Mouse (Mus musculus): ENCODE results near the gene Slc8b1.

Slc8b1 gene

DNA sequence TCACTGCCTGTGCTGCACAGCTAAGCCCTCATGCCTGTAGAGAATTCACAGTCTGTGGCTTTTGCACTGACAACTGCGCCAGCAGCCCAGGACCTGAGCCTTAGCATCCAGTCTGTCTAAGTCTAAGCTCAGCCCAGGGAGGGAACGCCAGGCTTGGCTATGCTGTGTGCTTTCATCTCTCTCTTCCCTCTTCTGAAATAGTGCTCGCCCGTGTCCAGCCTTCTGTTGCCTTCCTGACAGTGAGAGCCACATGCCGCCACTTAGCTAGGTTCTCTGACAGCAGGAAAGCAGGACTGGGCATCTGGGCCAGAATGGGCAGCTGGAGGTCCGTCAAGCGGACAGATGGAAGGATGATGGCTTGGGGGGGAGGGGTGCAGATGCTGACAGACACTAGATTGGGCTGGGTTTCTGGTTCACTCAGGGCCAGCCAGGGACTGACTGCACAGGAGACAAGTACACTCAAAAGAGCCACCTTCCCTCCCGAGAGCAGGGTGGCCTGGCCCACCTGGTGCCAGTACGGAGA, 17.0 kb upstream of the Slc8b1 start:
- in situ Hi-C loops (cut with MboI; ENCODE audit: unreplicated experiment in 2 of 2): loop anchor here in 1 of 2 experiments (25.0 kb wide), 1 partner anchor 243 kb away; the partner anchor contains the start of gene Oas2

DNA sequence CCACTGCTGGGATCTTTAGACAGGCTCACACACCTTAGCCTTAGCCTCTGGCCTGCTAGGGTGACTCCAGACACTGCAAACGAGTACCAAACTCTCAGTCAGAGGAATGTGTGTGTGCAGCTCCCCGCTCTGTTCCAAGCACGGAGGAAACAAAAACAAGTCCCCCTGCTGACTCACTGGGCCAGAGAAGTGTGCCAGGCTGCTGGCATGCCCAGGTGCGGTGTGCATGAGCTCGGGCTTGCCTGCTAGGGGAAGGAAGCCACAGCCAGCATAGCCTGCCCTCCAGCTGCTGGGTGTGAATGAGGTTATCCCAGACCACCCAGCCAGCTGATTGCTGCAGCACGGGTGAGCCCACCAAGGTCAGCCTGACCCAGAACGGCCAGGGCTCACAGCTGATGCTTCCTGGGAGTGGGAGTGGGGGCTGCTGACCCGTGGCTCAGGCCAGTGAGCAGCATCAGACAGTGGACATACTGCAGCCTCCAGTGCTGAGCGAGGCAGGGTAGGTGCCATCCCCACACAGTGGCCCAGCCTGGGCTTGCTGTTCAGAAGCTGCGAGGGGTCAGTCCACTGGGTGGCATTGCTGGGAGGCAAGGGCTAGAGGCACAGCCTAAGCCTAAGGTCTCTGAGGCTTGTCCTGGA, 15.8 kb upstream of the Slc8b1 start:
- in situ Hi-C loops (cut with MboI; ENCODE audit: unreplicated experiment in 2 of 2): loop anchor here in 1 of 2 experiments (25.0 kb wide), 1 partner anchor 242 kb away; the partner anchor contains the start of gene Oas2

DNA sequence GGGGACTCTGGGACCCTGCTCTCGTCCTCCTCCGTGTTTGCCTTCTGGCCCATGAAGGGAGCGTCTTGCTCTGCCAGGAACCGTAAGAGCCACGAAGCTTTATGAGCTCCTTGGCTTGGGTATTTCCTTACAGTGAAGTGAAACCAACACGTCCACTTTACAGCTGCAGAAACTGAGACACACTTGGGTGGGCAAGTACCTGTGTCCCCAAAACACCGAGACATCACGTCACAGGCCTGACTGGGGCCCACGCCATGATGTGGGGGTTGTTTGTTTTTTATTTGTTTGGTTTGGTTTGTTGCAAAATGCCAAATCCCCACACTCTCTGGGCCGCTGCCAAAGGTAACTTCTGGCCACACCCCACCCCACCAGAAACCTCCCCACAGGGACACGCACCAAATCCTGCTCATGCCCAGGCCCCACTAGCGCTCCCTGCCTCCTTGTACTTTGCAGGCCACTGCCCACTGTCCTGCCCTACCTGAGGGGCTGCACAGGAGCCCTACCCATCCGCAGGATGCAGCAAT, 15.2 kb upstream of the Slc8b1 start:
- in situ Hi-C loops (cut with MboI; ENCODE audit: unreplicated experiment in 2 of 2): loop anchor here in 1 of 2 experiments (25.0 kb wide), 1 partner anchor 242 kb away; the partner anchor contains the start of gene Oas2

DNA sequence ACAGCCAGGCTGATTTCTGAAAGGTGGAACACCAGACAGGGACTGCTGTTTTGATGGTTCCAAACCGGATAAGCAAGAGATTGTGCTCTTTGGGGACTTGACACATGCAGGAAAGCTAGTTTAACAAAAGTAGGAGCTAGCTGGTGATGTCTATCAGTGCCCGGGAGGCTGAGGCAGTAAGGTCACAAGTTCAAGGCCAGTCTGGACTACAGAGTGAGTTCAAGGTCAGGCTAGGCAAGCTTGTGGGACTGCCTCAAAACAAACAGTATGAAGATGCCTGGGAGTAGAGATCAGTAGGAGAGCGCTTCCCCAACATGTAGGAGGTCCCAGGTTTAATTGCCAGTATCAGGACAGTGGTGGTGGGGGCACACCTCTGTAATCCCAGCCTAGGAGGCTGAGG, 13.9 kb upstream of the Slc8b1 start:
- in situ Hi-C loops (cut with MboI; ENCODE audit: unreplicated experiment in 2 of 2): loop anchor here in 1 of 2 experiments (25.0 kb wide), 1 partner anchor 240 kb away; the partner anchor contains the start of gene Oas2

DNA sequence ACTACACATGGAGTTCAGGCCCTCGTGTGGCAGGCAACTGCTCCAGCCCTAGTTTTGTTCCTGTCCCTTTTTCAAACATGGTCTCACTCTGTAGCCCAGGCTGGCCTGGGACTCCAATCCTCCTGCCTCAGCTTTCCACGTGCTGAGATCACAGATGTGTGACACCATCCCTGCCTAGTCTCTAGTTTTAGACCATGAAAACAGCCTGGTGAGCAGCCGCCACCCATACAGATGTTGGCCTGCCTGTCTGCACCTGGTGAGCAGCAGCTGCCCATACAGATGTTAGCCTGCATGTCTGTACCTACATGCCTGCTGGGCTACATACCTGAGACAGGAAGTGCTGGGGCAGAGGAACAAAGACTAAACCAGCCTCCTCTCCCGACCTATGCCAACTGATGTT, 11.8 kb upstream of the Slc8b1 start:
- in situ Hi-C loops (cut with MboI; ENCODE audit: unreplicated experiment in 2 of 2): loop anchor here in 1 of 2 experiments (25.0 kb wide), 1 partner anchor 238 kb away; the partner anchor contains the start of gene Oas2

DNA sequence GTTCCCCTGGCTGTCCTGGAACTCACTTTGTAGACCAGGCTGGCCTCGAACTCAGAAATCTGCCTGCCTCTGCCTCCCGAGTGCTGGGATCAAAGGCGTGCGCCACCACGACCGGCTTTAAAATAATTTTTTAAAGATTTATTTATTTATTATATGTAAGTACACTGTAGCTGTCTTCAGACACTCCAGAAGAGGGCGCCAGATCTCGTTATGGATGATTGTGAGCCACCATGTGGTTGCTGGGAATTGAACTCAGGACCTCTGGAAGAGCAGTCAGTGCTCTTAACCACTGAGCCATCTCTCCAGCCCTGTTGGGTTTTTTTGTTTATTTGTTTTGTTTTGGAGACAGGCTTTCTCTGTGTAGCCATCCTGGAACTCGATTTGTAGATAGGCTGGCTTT, 10.4 kb upstream of the Slc8b1 start:
- in situ Hi-C loops (cut with MboI; ENCODE audit: unreplicated experiment in 2 of 2): loop anchor here (5.0 to 10.0 kb wide), 3 partner anchors 104 to 174 kb away; no protein-coding TSS in a partner anchor

DNA sequence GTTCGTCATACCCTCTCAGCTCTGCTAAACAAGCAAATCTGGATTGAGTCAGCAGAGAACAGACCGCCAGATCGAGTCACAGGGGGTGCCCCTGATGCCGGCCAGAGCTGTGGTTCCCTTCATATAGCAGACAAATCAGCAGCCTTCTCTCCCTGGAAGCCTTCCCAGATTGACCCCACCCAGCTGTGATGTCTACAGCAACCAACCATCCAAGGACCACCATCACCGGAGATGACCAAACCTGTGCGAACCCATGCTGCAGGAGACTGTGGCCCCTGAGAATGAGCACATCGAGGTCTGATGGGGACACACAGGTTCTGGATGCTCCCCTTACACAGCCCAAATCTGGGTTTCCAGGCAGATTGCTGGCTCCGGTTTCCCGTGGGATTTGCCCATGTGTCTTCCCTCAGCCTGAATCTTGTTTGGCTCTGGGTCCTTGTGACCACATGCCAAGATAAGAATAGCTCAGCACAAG, 8.8 kb upstream of the Slc8b1 start:
- in situ Hi-C loops (cut with MboI; ENCODE audit: unreplicated experiment in 2 of 2): loop anchor here (5.0 to 10.0 kb wide), 3 partner anchors 103 to 173 kb away; no protein-coding TSS in a partner anchor

DNA sequence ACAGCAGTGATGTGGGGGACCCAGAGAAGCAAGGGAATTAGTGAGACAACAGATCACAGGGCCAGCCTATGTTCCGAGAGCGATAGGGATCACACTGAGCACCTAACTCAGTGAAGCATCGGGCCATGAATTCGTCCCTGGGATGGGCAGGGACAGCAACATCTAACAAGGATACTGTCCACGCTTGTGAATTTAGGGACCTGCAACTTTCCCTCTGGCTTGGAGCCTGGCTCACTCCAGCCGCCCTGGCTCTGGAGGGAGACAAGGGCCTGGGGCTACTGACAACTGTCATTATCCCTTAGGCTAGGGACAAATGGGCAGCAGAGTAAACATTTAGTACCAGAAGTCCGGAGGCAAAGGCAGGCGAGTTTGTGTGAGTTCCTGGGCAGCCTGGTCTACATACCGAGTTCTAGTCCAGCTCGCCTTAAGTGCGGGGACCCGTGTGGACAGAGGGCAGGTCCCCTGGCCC, 8.3 kb upstream of the Slc8b1 start:
- in situ Hi-C loops (cut with MboI; ENCODE audit: unreplicated experiment in 2 of 2): loop anchor here (5.0 to 10.0 kb wide), 3 partner anchors 102 to 172 kb away; no protein-coding TSS in a partner anchor

DNA sequence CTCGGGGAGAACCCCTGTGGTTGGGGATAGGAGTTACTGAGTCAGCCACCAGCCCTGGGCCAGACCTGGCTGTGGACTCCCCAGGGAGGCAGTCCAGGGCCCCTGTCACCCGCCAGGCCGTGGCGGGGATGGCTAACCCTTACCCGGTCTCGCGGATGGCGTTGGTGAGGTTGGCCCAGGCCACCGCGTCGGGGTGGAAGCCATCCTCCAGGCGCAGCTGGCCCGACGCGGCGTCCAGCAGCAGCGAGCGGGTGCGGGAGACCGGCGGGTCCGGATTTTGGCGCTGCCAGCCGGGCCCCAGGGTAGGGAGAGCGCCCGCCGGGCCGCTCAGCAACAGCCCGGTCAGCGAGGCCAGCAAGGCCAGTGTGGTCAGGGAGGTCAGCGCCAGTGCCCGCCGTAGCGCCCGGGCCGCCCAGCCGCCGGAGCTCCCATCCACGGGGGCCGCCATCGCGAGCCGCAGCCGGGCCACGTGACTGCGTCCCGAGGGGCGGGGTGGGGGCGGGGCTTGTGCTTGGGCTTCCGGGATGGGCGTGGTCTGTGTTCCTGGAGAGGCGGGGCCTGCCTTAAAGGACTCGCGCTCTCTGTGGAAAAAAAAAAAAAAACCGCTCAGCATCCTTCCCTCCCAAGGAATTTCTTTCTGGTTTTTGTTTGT, 7.7 kb upstream of the Slc8b1 start, which contains the start of gene Plbd2:
Gene Plbd2 (minus strand): TSS at position 482 of the 652 bp plus-strand sequence.
- in situ Hi-C loops (cut with MboI; ENCODE audit: unreplicated experiment in 2 of 2): loop anchor here (5.0 to 10.0 kb wide), 3 partner anchors 102 to 172 kb away; no protein-coding TSS in a partner anchor

DNA sequence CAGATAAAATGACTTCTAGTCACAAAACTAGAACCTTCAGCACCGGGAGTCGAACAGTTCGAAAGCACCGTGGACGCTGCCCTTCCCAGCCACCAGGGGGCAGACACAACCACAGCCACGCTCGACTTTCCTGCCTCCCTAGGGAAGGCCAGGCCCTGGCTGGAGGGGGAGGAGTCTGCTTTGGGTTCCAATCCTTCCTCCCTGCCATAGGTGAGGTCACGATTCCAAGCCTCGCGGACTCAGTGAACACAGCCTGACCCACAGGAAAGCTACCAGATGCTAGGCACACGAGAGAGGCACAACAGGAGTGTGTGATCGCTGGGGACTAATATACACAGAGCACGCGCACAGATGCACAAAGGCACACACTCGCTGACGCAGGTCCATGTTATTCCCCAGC, 5.6 kb upstream of the Slc8b1 start:
- in situ Hi-C loops (cut with MboI; ENCODE audit: unreplicated experiment in 2 of 2): loop anchor here (10.0 kb wide), 2 partner anchors 99 to 169 kb away; no protein-coding TSS in a partner anchor

DNA sequence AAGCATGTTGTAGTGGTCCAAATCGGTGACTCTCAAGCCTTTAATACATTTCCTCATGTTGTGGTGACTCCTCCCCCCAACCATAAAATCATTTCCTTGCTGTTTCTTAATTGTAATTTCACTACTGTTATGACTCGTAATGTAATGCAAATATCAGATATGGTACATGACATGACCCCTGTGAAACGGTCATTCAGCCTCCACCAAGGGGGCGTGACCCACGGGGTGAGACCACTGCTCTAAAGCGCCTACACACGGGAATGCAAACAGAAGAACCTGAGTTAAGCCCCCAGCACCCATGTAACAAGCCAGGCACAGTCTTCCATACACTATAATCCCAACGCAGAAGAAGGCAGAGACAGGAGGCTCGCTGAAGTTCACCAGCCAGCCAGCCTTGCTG, 5.2 kb upstream of the Slc8b1 start:
- in situ Hi-C loops (cut with MboI; ENCODE audit: unreplicated experiment in 2 of 2): loop anchor here (10.0 kb wide), 2 partner anchors 99 to 169 kb away; no protein-coding TSS in a partner anchor

DNA sequence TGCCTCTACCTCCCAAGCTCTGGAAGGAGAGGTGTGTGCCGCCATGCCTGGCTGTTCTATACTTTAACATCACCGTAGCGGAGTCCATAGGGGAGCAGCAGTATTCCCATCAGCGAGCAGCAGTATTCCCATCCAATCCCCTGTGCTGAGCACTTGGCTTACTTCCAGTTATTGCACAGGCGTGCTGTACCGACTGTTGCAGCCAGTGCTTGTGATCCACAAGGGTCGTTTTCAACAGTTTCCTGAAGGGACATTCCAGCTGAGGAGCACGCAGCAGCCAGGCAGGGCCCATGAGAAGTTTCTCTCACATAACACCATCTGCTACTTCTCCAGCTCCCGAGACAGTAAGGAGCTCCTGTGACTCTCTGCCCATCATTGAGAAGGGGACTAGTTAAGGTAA, 4.5 kb upstream of the Slc8b1 start:
- in situ Hi-C loops (cut with MboI; ENCODE audit: unreplicated experiment in 2 of 2): loop anchor here (10.0 kb wide), 2 partner anchors 98 to 168 kb away; no protein-coding TSS in a partner anchor

DNA sequence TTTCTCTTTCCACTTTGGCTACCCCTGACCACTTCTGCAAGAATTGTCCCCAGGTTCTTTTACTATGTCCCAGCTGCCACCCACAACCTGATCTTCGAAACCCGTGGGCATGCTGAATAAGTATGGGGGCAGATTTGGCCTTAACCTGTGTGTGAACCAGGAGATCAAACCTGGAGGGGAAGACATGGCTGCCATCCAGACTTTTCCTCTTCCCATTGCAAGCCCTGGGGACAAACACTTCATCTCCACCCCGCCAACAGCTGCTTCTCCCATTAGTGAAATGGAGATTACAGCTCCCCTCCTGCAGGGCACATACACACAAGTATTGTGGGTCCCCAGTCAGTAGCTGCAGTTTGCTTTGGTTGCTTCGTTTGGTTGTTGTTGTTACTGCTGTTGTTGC, 3.7 kb upstream of the Slc8b1 start:
- in situ Hi-C loops (cut with MboI; ENCODE audit: unreplicated experiment in 2 of 2): loop anchor here (10.0 kb wide), 2 partner anchors 97 to 167 kb away; no protein-coding TSS in a partner anchor

DNA sequence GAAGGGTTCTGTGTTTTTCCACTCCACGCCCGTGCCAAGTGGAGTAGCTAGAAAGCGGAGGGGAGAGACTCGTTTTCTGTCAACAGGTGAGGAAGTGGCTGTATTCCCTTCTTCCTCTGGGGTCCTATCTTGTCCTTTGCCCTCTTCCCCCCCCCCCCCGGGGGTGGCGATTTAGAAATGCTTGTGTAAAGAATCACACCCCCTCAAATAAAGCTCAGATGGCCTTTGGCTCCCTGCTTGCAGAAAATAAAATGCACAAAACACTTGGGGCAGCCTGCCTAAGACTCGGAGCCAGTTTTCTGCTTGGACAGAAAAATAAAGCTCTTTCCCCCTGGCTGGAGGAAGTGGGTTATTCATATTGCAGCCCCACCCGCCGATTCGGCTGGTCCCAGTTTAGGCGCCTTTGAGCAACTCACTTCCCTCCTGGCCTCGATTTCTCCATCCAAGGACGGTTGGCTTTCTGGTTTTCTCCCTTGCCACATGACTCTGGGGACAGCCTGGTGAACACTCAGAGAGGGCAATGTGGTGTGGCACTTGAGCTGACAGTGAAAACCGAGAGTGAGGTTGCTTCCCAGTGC, 764 bp downstream of the Slc8b1 start:
- in situ Hi-C loops (cut with MboI; ENCODE audit: unreplicated experiment in 2 of 2): no loop called here

DNA sequence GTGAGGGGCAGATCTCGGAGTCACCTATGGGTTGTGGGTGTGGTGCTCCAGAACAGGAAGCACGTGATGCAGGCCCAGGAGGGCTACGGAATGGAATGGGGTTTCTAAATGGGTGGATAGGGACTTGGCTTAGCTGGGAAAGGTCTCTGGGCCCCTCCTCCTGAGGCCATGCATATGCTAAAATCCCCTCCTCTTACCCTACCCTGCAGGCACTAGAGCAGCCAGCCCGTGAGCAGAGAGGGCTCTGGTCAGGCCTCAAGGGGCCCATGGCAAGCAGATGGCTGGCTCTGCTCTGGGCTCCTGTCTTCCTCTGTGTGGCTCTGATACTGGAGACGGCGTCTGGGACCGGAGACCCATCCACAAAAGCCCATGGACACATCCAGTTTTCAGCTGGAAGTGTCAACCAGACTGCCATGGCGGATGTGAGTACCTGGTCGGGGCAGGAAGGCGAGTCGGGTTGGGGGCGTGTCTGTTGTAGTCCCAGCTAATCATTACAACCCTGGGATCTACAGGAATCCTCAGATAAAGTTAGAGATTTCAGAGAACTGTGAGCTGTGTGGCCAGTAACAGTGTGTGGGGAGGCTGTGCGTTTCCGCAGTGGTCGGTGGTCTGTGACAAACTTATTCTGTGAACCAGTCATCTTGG, 2.1 kb downstream of the Slc8b1 start:
- in situ Hi-C loops (cut with MboI; ENCODE audit: unreplicated experiment in 2 of 2): no loop called here

DNA sequence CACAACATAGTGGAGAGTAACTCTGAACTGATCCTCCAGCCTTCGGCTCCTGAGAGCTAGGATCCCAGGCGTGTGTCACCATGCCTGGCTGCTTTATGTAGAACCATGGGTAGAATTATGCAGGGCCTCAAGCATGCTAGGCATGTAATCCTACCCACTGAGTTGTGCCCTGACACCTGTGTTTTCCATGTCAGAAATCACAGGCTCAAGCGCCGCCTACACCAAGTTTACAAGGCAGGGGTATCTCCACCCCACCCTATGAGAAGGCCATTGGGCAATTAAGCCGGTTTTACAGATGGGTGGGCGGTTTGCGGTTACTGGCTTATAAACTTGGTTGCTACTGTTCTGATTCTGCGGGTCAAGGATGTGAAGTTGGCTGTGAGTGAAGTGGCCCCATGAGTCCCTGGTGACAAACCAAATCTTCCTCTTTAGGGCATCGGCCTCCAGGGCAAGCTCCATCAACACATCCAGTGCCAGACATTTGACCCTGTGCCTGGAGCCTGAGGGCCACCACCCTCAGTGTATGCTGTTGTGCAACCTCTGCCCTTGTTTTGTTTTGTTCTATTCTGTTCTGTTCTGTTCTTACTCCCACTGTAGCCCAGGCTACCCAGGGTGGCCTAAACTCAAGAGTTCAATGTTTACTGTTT, 3.2 kb downstream of the Slc8b1 start:
- in situ Hi-C loops (cut with MboI; ENCODE audit: unreplicated experiment in 2 of 2): no loop called here

DNA sequence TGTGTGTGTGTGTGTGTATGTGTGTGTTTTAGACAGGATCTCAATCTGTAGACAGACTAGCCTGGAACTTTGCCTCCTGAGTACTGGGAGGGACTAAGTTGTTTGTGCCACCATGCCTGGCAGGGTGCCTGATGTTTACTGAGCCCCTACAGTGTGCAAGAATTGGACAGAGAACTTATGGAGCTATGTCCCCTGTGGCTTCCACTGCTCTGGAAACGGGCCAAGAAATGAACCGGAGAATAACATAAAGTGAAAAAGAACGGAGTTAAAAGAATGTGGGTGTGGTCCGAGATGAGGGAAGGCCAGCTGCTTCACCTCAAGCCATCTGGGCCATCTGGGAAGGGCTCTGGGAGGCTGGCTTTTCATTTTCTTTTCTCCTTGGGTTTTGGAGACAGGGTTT, 3.8 kb downstream of the Slc8b1 start:
- in situ Hi-C loops (cut with MboI; ENCODE audit: unreplicated experiment in 2 of 2): no loop called here

DNA sequence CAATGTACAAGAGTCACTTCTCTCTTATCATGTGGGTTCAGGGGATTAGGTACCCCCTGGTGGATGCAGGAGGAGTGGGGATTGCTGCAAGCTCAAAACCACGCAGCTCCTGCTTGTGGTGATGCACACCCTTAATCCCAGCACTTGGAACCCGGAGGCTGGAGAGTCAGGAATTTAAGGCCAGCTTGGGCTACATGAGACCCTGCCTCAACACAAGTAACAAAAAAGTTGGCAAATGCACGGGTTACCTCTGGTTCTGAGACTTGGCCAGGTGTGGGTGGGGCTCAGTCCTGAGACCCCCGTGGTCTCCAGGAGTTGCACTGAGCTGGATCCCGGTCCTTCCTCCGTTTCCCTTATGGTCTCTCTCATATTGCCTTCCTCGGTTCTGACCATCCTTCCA, 4.5 kb downstream of the Slc8b1 start:
- in situ Hi-C loops (cut with MboI; ENCODE audit: unreplicated experiment in 2 of 2): no loop called here

Data from v-Abl transformed pro-B cells (cell line).